Mouse (Mus musculus) MEL (cell line): ENCODE data around the gene Rmnd5b. TPM values are rescaled to one million over a fixed set of nuclear protein-coding genes. Genes with fewer than 3 reads are reported as not detected.
A peak's percentile ranks its signal among the peaks of the same experiment; 100 is the strongest.

Source experiments
- DNase-seq: peaks from one replicate; pipeline ENCODE4 v3.0.0; 2011; ENCODE audit warnings: low read depth, low spot score
- H3K27ac ChIP-seq: 2 replicates; pipeline ENCODE4 v1.5.1; 2012; ENCODE audit warnings: low read depth, mild to moderate bottlenecking, control low read depth, low read length, moderate library complexity; ENCODE audit not compliant: control insufficient read depth
- H3K27me3 ChIP-seq, 2 experiments: fragments of 150-350 bp in 1 of 2; sonication (generic) in 1 of 2; 2 replicates each; pipeline ENCODE4 v1.6.1; 2012; ENCODE audit warnings: low read length in 2 of 2, mild to moderate bottlenecking in 2 of 2, improper control_type of control experiment in 1 of 2, moderate library complexity in 1 of 2; ENCODE audit not compliant: insufficient read depth in 2 of 2, control insufficient read depth in 1 of 2
- H3K36me3 ChIP-seq, 2 experiments: 2 replicates each; pipeline ENCODE4 v1.6.1; 2012 to 2014; ENCODE audit warnings: low read length in 2 of 2, improper control_type of control experiment in 1 of 2, inconsistent platforms in 1 of 2, mild to moderate bottlenecking in 1 of 2; ENCODE audit not compliant: insufficient read depth in 2 of 2, control insufficient read depth in 1 of 2
- H3K4me1 ChIP-seq, 2 experiments: fragments of 150-350 bp in 1 of 2; sonication (generic) in 1 of 2; 2 replicates each; pipeline ENCODE4 v1.6.1; 2012; ENCODE audit warnings: low read length in 2 of 2, improper control_type of control experiment in 1 of 2, mild to moderate bottlenecking in 1 of 2; ENCODE audit not compliant: insufficient read depth in 2 of 2, control insufficient read depth in 1 of 2
- H3K4me3 ChIP-seq, 2 experiments: fragments of 150-350 bp in 1 of 2; sonication (generic) in 1 of 2; 2 replicates each; pipeline ENCODE4 v1.5.1; 2012; ENCODE audit warnings: low read depth in 2 of 2, low read length in 2 of 2, mild to moderate bottlenecking in 2 of 2, moderate library complexity in 2 of 2, control low read depth in 1 of 2, improper control_type of control experiment in 1 of 2; ENCODE audit not compliant: control insufficient read depth in 1 of 2, insufficient read depth in 1 of 2
- H3K79me2 ChIP-seq: 2 replicates; pipeline ENCODE4 v1.6.1; 2012; ENCODE audit warnings: mild to moderate bottlenecking, low read length, moderate library complexity; ENCODE audit not compliant: control insufficient read depth, poor library complexity, insufficient read depth
- H3K9ac ChIP-seq: 2 replicates; pipeline ENCODE4 v1.6.1; 2012; ENCODE audit warnings: low read depth, mild to moderate bottlenecking, control low read depth, low read length, moderate library complexity; ENCODE audit not compliant: control insufficient read depth, poor library complexity, severe bottlenecking
- H3K9me3 ChIP-seq: fragments of 150-350 bp; sonication (generic); replicated peaks from 2 replicates; pipeline ENCODE4 v1.6.1; 2012; ENCODE audit warnings: mild to moderate bottlenecking, low read length, improper control_type of control experiment, moderate library complexity; ENCODE audit not compliant: insufficient read depth
- CHD1 ChIP-seq: IDR thresholded peaks from 2 replicates; pipeline ENCODE4 v1.6.1; 2012; ENCODE audit warnings: low read depth, mild to moderate bottlenecking, inconsistent platforms, low read length, improper control_type of control experiment
- CTCF ChIP-seq, 3 experiments: IDR thresholded peaks in 2 of 3; conservative IDR thresholded peaks in 1 of 3; 2 replicates each; pipeline ENCODE4 v1.5.1; 2011 to 2012; ENCODE audit warnings: low read length in 3 of 3, low read depth in 2 of 3, mild to moderate bottlenecking in 2 of 3, improper control_type of control experiment in 1 of 3, inconsistent platforms in 1 of 3, mixed read lengths in 1 of 3, moderate library complexity in 1 of 3; ENCODE audit not compliant: control insufficient read depth in 1 of 3, insufficient read depth in 1 of 3, poor library complexity in 1 of 3, severe bottlenecking in 1 of 3
- E2F4 ChIP-seq: IDR thresholded peaks from 2 replicates; pipeline ENCODE4 v1.6.1; 2011; ENCODE audit warnings: low read depth, low read length, improper control_type of control experiment, borderline replicate concordance
- ELF1 ChIP-seq: IDR thresholded peaks from 2 replicates; pipeline ENCODE4 v1.6.1; 2014; ENCODE audit warnings: low read depth, mild to moderate bottlenecking, inconsistent platforms, low read length, improper control_type of control experiment, moderate library complexity
- EP300 ChIP-seq, 2 experiments: IDR thresholded peaks; 2 replicates each; pipeline ENCODE4 v1.6.1; 2011; ENCODE audit warnings: improper control_type of control experiment in 2 of 2, low read length in 2 of 2, low read depth in 1 of 2, mild to moderate bottlenecking in 1 of 2
- ETS1 ChIP-seq: IDR thresholded peaks from 2 replicates; pipeline ENCODE4 v1.6.1; 2012; ENCODE audit warnings: low read depth, mild to moderate bottlenecking, inconsistent platforms, low read length, improper control_type of control experiment, moderate library complexity
- HCFC1 ChIP-seq: IDR thresholded peaks from 2 replicates; pipeline ENCODE4 v1.6.1; 2012; ENCODE audit warnings: low read depth, mild to moderate bottlenecking, inconsistent platforms, low read length, improper control_type of control experiment, moderate library complexity
- JUND ChIP-seq: IDR thresholded peaks from 2 replicates; pipeline ENCODE4 v1.6.1; 2011; ENCODE audit warnings: low read depth, mild to moderate bottlenecking, improper control_type of control experiment, low read length
- MAX ChIP-seq: IDR thresholded peaks from 2 replicates; pipeline ENCODE4 v1.6.1; 2011; ENCODE audit warnings: low read length, improper control_type of control experiment
- MAZ ChIP-seq: IDR thresholded peaks from 2 replicates; pipeline ENCODE4 v1.6.1; 2012; ENCODE audit warnings: low read depth, mild to moderate bottlenecking, inconsistent platforms, low read length, improper control_type of control experiment
- MEF2A ChIP-seq: IDR thresholded peaks from 2 replicates; pipeline ENCODE4 v1.6.1; 2014; ENCODE audit warnings: low read depth, mild to moderate bottlenecking, inconsistent platforms, low read length, improper control_type of control experiment; ENCODE audit not compliant: poor library complexity, insufficient replicate concordance, severe bottlenecking; ENCODE audit errors: extremely low read depth
- MXI1 ChIP-seq: IDR thresholded peaks from 2 replicates; pipeline ENCODE4 v1.6.1; 2011; ENCODE audit warnings: mild to moderate bottlenecking, low read depth, low read length, improper control_type of control experiment
- MYC ChIP-seq: IDR thresholded peaks from 2 replicates; pipeline ENCODE4 v1.6.1; 2011; ENCODE audit warnings: low read depth, mild to moderate bottlenecking, low read length, improper control_type of control experiment, moderate library complexity
- NELFE ChIP-seq: IDR thresholded peaks from 2 replicates; pipeline ENCODE4 v1.6.1; 2011; ENCODE audit warnings: low read depth, low read length, improper control_type of control experiment
- NRF1 ChIP-seq: IDR thresholded peaks from 2 replicates; pipeline ENCODE4 v1.6.1; 2014; ENCODE audit warnings: low read depth, mild to moderate bottlenecking, inconsistent platforms, low read length, improper control_type of control experiment, moderate library complexity; ENCODE audit not compliant: poor library complexity, insufficient read depth, severe bottlenecking
- POLR2A ChIP-seq, 2 experiments: IDR thresholded peaks; 2 replicates each; pipeline ENCODE4 v1.6.1; 2011 to 2012; ENCODE audit warnings: low read length in 2 of 2, mild to moderate bottlenecking in 2 of 2, control low read depth in 1 of 2, improper control_type of control experiment in 1 of 2, low read depth in 1 of 2, moderate library complexity in 1 of 2; ENCODE audit not compliant: control insufficient read depth in 1 of 2, insufficient read depth in 1 of 2, poor library complexity in 1 of 2
- POLR2AphosphoS2 ChIP-seq: IDR thresholded peaks from 2 replicates; pipeline ENCODE4 v1.6.1; 2011; ENCODE audit warnings: low read length, improper control_type of control experiment
- POLR2AphosphoS5 ChIP-seq: IDR thresholded peaks from 2 replicates; pipeline ENCODE4 v1.6.1; 2012; ENCODE audit warnings: low read depth, borderline replicate concordance, mild to moderate bottlenecking, inconsistent platforms, low read length, moderate library complexity, mixed read lengths
- SIN3A ChIP-seq: IDR thresholded peaks from 2 replicates; pipeline ENCODE4 v1.6.1; 2012; ENCODE audit warnings: low read length, improper control_type of control experiment, inconsistent platforms
- SMC3 ChIP-seq: IDR thresholded peaks from 2 replicates; pipeline ENCODE4 v1.6.1; 2011; ENCODE audit warnings: low read depth, low read length, improper control_type of control experiment
- TBP ChIP-seq: IDR thresholded peaks from 2 replicates; pipeline ENCODE4 v1.8.0; 2011; ENCODE audit warnings: low read depth, low read length, improper control_type of control experiment
- TCF12 ChIP-seq: IDR thresholded peaks from 2 replicates; pipeline ENCODE4 v1.6.1; 2014; ENCODE audit warnings: low read depth, mild to moderate bottlenecking, inconsistent platforms, low read length, improper control_type of control experiment, moderate library complexity
- ZMIZ1 ChIP-seq: IDR thresholded peaks from 2 replicates; pipeline ENCODE4 v1.6.1; 2012; ENCODE audit warnings: low read depth, mild to moderate bottlenecking, inconsistent platforms, low read length, improper control_type of control experiment, moderate library complexity
- ZNF384 ChIP-seq: IDR thresholded peaks from 2 replicates; pipeline ENCODE4 v1.6.1; 2012; ENCODE audit warnings: low read depth, mild to moderate bottlenecking, inconsistent platforms, low read length, improper control_type of control experiment
- polyA plus RNA-seq, 2 experiments: library from polyadenylated mRNA; stranded (reverse) in 1 of 2; unstranded in 1 of 2; fragments of >175 nt in 1 of 2; fragments of >200 nt in 1 of 2; gene quantifications; 2 replicates each; pipeline versions ENCODE4 v1.2.1 to v1.2.4; 2012; ENCODE audit warnings: low replicate concordance in 2 of 2, low read depth in 1 of 2; ENCODE audit not compliant: insufficient read length in 2 of 2, insufficient read depth in 1 of 2, missing spikeins in 1 of 2
- total RNA-seq: library from RNA; depleted of rRNA; stranded (reverse); fragments of 300-350 nt; gene quantifications from 2 replicates; pipeline ENCODE4 v1.2.3, GENCODE M21; 2012

Gene Rmnd5b
- total and polyA plus RNA-seq, 3 experiments = 52.5 to 63.0 TPM; not detected in 1

GRCm38 (mm10) chr11:51584431-51585248 lies 51.1 kb downstream of the Rmnd5b start, which contains the start of gene Phykpl:
Phykpl (plus strand) TSS chr11:51584757.
- Histone ChIP-seq H3K9me3 (no peaks in the 10 kb centered on the region), H3K4me3 (peak within 1 kb of the TSS; percentile 75 to 81), H3K27ac (peak within 1 kb of the TSS; percentile 83), H3K27me3 (no peaks in the 10 kb centered on the region), H3K9ac (peak within 1 kb of the TSS; percentile 89), H3K4me1 (peaks cover 0 to 3% of the 10 kb centered on the region in 2 experiments; a peak in 2 of 4 replicates), H3K79me2 (peaks cover 21% of the 10 kb centered on the region), H3K36me3 (peaks cover 6 to 14% of the 10 kb centered on the region in 2 experiments)
- DNase-seq = peak; percentile 98
- TF ChIP-seq POLR2AphosphoS5 (peak; percentile 81), POLR2A (IDR thresholded peaks at IDR 0.05; ENCODE audit: control insufficient read depth in 1 of 2, insufficient read depth in 1 of 2, low read depth in 1 of 2, low read length in 2 of 2, poor library complexity in 1 of 2) (peak; percentile 95 to 96), CHD1 (0 out of 2 replicates have a peak, but pooled peaks have one; percentile 29), MAX (peak; percentile 75), MEF2A (no peak), TCF12 (peak; percentile 66), ZMIZ1 (peak; percentile 96), TBP (peak; percentile 72), ELF1 (0 out of 2 replicates have a peak, but pooled peaks have one; percentile 1), MAZ (peak; percentile 35; the same call in 1 of the 2 replicates), NELFE (peak; percentile 97), SMC3 (no peak; the same call in 1 of the 2 replicates), MYC (peak; percentile 83), E2F4 (peak; percentile 71; the same call in 1 of the 2 replicates), NRF1 (0 out of 2 replicates have a peak, but pooled peaks have one; percentile 42), ZNF384 (no peak), MXI1 (peak; percentile 82), SIN3A (peak; percentile 72; the same call in 1 of the 2 replicates), POLR2AphosphoS2 (peak; percentile 98), HCFC1 (peak; percentile 69; the same call in 1 of the 2 replicates), JUND (no peak), ETS1 (peak; percentile 53; the same call in 1 of the 2 replicates), CTCF (IDR thresholded peaks at IDR 0.05 in 2 of 3, conservative IDR thresholded peaks at IDR 0.05 in 1 of 3; ENCODE audit: control insufficient read depth in 1 of 3, insufficient read depth in 1 of 3, low read depth in 2 of 3, low read length in 3 of 3, poor library complexity in 1 of 3, severe bottlenecking in 1 of 3) (0 out of 6 replicates have a peak, but pooled peaks of 1 of the 3 experiments have one; percentile 13), EP300 (IDR thresholded peaks at IDR 0.05; ENCODE audit: low read depth in 1 of 2, low read length in 2 of 2) (no peak)
